Mouse (Mus musculus) forebrain, embryonic 10.5 days (tissue): ENCODE data around the gene Arpc4. TPM values are rescaled to one million over a fixed set of nuclear protein-coding genes. Genes with fewer than 3 reads are reported as not detected.

ENCODE experiments used
- DNase-seq: peaks from one replicate; pipeline ENCODE4 v3.0.0-alpha.2; 2017; ENCODE audit warnings: low spot score; ENCODE audit errors: extremely low spot score
- H3K27ac ChIP-seq: fragments of 300-500 bp; sonication (generic); 2 replicates; pipeline ENCODE4 v1.5.1; 2016; ENCODE audit warnings: mild to moderate bottlenecking
- H3K27me3 ChIP-seq: fragments of 300-500 bp; sonication (generic); 2 replicates; pipeline ENCODE4 v1.6.1; 2016; ENCODE audit warnings: mild to moderate bottlenecking; ENCODE audit not compliant: poor library complexity, severe bottlenecking
- H3K36me3 ChIP-seq: fragments of 300-500 bp; sonication (generic); replicated peaks from 2 replicates; pipeline ENCODE4 v1.6.1; 2016; ENCODE audit warnings: mild to moderate bottlenecking, moderate library complexity
- H3K4me1 ChIP-seq: fragments of 300-500 bp; sonication (generic); 2 replicates; pipeline ENCODE4 v1.6.1; 2016
- H3K4me3 ChIP-seq: fragments of 300-500 bp; sonication (generic); 2 replicates; pipeline ENCODE4 v1.5.1; 2016; ENCODE audit warnings: mild to moderate bottlenecking, moderate library complexity
- H3K9me3 ChIP-seq: fragments of 300-500 bp; sonication (generic); 2 replicates; pipeline ENCODE4 v1.6.1; 2016; ENCODE audit warnings: mild to moderate bottlenecking, moderate library complexity
- WGBS: fragments of 180-500 bp; shearing (Covaris S2); methylation state at CpG from one replicate; pipeline ENCODE4 v1.1.7; 2016; 5-methylcytosine and 5-hydroxymethylcytosine counted together
- polyA plus RNA-seq: library from polyadenylated mRNA; unstranded; fragments of >200 nt; fragmentation: Nextera tagmentation; extraction: Ambion mirVana; gene quantifications from 2 replicates; pipeline ENCODE4 v1.2.1, GENCODE M21; 2016

Gene Arpc4
- polyA plus RNA-seq, 1 experiment from 2014 or later, result 366 TPM

GRCm38 (mm10) chr6:113344321-113344720 lies 33.6 kb upstream of the Arpc4 start:
- no peak for DNase-seq
- no peak overlapping the region; the same call in 1 of the 2 replicates for H3K4me3 ChIP-seq
- peaks cover 29% of the 10 kb centered on the region for H3K4me1 ChIP-seq
- H3K9me3 ChIP-seq, result no peaks in the 10 kb centered on the region
- peaks cover 4% of the 10 kb centered on the region; the same call in 1 of the 2 replicates for H3K36me3 ChIP-seq
- WGBS, result 56% methylated on average over 2 of the region's 2 CpGs
- H3K27me3 ChIP-seq, result 0 out of 2 replicates have a peak, but pooled peaks cover 10% of the 10 kb centered on the region
- peak overlapping the region; percentile 88; the same call in 1 of the 2 replicates for H3K27ac ChIP-seq

GRCm38 (mm10) chr6:113346897-113347296 lies 31.0 kb upstream of the Arpc4 start:
- DNase-seq, result no peak
- H3K36me3 ChIP-seq, result no peaks in the 10 kb centered on the region
- no peak overlapping the region for H3K27ac ChIP-seq
- 0 out of 2 replicates have a peak, but pooled peaks cover 10% of the 10 kb centered on the region for H3K27me3 ChIP-seq
- WGBS, result 85% methylated on average over 4 of the region's 4 CpGs
- no peak overlapping the region for H3K4me3 ChIP-seq
- H3K4me1 ChIP-seq, result peaks cover 25% of the 10 kb centered on the region
- no peaks in the 10 kb centered on the region for H3K9me3 ChIP-seq

GRCm38 (mm10) chr6:113350538-113350937 lies 27.4 kb upstream of the Arpc4 start:
- Histone ChIP-seq H3K4me1 (no peaks in the 10 kb centered on the region), H3K27me3 (no peaks in the 10 kb centered on the region), H3K27ac (no peak overlapping the region), H3K9me3 (no peaks in the 10 kb centered on the region), H3K4me3 (no peak overlapping the region), H3K36me3 (no peaks in the 10 kb centered on the region)
- DNase-seq, result no peak

GRCm38 (mm10) chr6:113351161-113351560 lies 26.8 kb upstream of the Arpc4 start:
- no peaks in the 10 kb centered on the region for H3K4me1 ChIP-seq
- no peak overlapping the region for H3K4me3 ChIP-seq
- no peaks in the 10 kb centered on the region for H3K36me3 ChIP-seq
- 86% methylated on average over 1 of the region's 1 CpGs for WGBS
- no peak for DNase-seq
- H3K27ac ChIP-seq, result no peak overlapping the region
- no peaks in the 10 kb centered on the region for H3K27me3 ChIP-seq
- no peaks in the 10 kb centered on the region for H3K9me3 ChIP-seq

GRCm38 (mm10) chr6:113351653-113352052 lies 26.3 kb upstream of the Arpc4 start:
- Histone ChIP-seq H3K36me3 (no peaks in the 10 kb centered on the region), H3K27ac (no peak overlapping the region), H3K4me3 (no peak overlapping the region), H3K27me3 (no peaks in the 10 kb centered on the region), H3K4me1 (no peaks in the 10 kb centered on the region), H3K9me3 (no peaks in the 10 kb centered on the region)
- WGBS, result 68% methylated on average over 10 of the region's 10 CpGs
- DNase-seq, result no peak

- H3K36me3 ChIP-seq, result no peaks in the 10 kb centered on the region
- H3K27me3 ChIP-seq, result no peaks in the 10 kb centered on the region
- H3K9me3 ChIP-seq, result no peaks in the 10 kb centered on the region
- WGBS, result 85% methylated on average over 3 of the region's 3 CpGs
- H3K27ac ChIP-seq, result no peak overlapping the region
- H3K4me3 ChIP-seq, result no peak overlapping the region
- DNase-seq, result no peak
- H3K4me1 ChIP-seq, result no peaks in the 10 kb centered on the region
Observed at GRCm38 (mm10) chr6:113352820-113353219, 25.1 kb upstream of the Arpc4 start.

GRCm38 (mm10) chr6:113353696-113354095 lies 24.2 kb upstream of the Arpc4 start:
- no peaks in the 10 kb centered on the region for H3K36me3 ChIP-seq
- no peak overlapping the region for H3K27ac ChIP-seq
- WGBS, result 80% methylated on average over 3 of the region's 3 CpGs

GRCm38 (mm10) chr6:113361476-113361875 lies 16.4 kb upstream of the Arpc4 start:
- no peaks in the 10 kb centered on the region for H3K27me3 ChIP-seq
- no peaks in the 10 kb centered on the region for H3K4me1 ChIP-seq
- no peak overlapping the region for H3K4me3 ChIP-seq
- H3K9me3 ChIP-seq, result no peaks in the 10 kb centered on the region
- no peak overlapping the region for H3K27ac ChIP-seq
- WGBS, result 72% methylated on average over 4 of the region's 4 CpGs
- peaks cover 6% of the 10 kb centered on the region for H3K36me3 ChIP-seq
- no peak for DNase-seq

More at GRCm38 (mm10) chr6:113353696-113354095, 24.2 kb upstream of the Arpc4 start:
- Histone ChIP-seq H3K27me3 (no peaks in the 10 kb centered on the region), H3K9me3 (no peaks in the 10 kb centered on the region), H3K4me3 (no peak overlapping the region), H3K4me1 (no peaks in the 10 kb centered on the region)
- DNase-seq, result no peak

- H3K4me1 ChIP-seq, result no peaks in the 10 kb centered on the region
- peaks cover 12% of the 10 kb centered on the region for H3K36me3 ChIP-seq
- no peaks in the 10 kb centered on the region for H3K9me3 ChIP-seq
- WGBS, result 92% methylated on average over 1 of the region's 1 CpGs
- no peak overlapping the region for H3K4me3 ChIP-seq
- no peak for DNase-seq
- H3K27ac ChIP-seq, result no peak overlapping the region
- no peaks in the 10 kb centered on the region for H3K27me3 ChIP-seq
Observed at GRCm38 (mm10) chr6:113362241-113362640, 15.7 kb upstream of the Arpc4 start.

GRCm38 (mm10) chr6:113364518-113365135 lies 13.3 kb upstream of the Arpc4 start:
- H3K36me3 ChIP-seq, result peaks cover 31% of the 10 kb centered on the region
- H3K9me3 ChIP-seq, result no peaks in the 10 kb centered on the region
- H3K27ac ChIP-seq, result no peak overlapping the region
- 77% methylated on average over 8 of the region's 8 CpGs for WGBS
- H3K27me3 ChIP-seq, result no peaks in the 10 kb centered on the region
- no peak for DNase-seq
- H3K4me1 ChIP-seq, result no peaks in the 10 kb centered on the region
- H3K4me3 ChIP-seq, result no peak overlapping the region

- peaks cover 52% of the 10 kb centered on the region for H3K36me3 ChIP-seq
- H3K27me3 ChIP-seq, result no peaks in the 10 kb centered on the region
- H3K9me3 ChIP-seq, result no peaks in the 10 kb centered on the region
- 86% methylated on average over 6 of the region's 6 CpGs for WGBS
- no peak overlapping the region for H3K4me3 ChIP-seq
- no peak overlapping the region for H3K27ac ChIP-seq
- DNase-seq, result no peak
- H3K4me1 ChIP-seq, result no peaks in the 10 kb centered on the region
Observed at GRCm38 (mm10) chr6:113366639-113367038, 11.3 kb upstream of the Arpc4 start.

GRCm38 (mm10) chr6:113367574-113367973 lies 10.3 kb upstream of the Arpc4 start:
- Histone ChIP-seq H3K36me3 (peaks cover 61% of the 10 kb centered on the region), H3K4me1 (no peaks in the 10 kb centered on the region), H3K27me3 (no peaks in the 10 kb centered on the region), H3K27ac (no peak overlapping the region), H3K9me3 (no peaks in the 10 kb centered on the region), H3K4me3 (no peak overlapping the region)
- 100% methylated on average over 1 of the region's 1 CpGs for WGBS
- DNase-seq, result no peak

GRCm38 (mm10) chr6:113368124-113368523 lies 9.8 kb upstream of the Arpc4 start:
- Histone ChIP-seq H3K9me3 (no peaks in the 10 kb centered on the region), H3K4me3 (no peak overlapping the region), H3K36me3 (peaks cover 66% of the 10 kb centered on the region), H3K27ac (no peak overlapping the region), H3K27me3 (no peaks in the 10 kb centered on the region), H3K4me1 (no peaks in the 10 kb centered on the region)
- 93% methylated on average over 7 of the region's 7 CpGs for WGBS
- DNase-seq, result no peak

- Histone ChIP-seq H3K27ac (no peak overlapping the region), H3K4me1 (no peaks in the 10 kb centered on the region), H3K36me3 (peaks cover 71% of the 10 kb centered on the region), H3K4me3 (no peak overlapping the region), H3K27me3 (no peaks in the 10 kb centered on the region), H3K9me3 (no peaks in the 10 kb centered on the region)
- DNase-seq, result no peak
- 90% methylated on average over 5 of the region's 5 CpGs for WGBS
Observed at GRCm38 (mm10) chr6:113368577-113368976, 9.3 kb upstream of the Arpc4 start.
